8 mouse cellular contexts compared by ENCODE assay signal in the genomic region with DNA sequence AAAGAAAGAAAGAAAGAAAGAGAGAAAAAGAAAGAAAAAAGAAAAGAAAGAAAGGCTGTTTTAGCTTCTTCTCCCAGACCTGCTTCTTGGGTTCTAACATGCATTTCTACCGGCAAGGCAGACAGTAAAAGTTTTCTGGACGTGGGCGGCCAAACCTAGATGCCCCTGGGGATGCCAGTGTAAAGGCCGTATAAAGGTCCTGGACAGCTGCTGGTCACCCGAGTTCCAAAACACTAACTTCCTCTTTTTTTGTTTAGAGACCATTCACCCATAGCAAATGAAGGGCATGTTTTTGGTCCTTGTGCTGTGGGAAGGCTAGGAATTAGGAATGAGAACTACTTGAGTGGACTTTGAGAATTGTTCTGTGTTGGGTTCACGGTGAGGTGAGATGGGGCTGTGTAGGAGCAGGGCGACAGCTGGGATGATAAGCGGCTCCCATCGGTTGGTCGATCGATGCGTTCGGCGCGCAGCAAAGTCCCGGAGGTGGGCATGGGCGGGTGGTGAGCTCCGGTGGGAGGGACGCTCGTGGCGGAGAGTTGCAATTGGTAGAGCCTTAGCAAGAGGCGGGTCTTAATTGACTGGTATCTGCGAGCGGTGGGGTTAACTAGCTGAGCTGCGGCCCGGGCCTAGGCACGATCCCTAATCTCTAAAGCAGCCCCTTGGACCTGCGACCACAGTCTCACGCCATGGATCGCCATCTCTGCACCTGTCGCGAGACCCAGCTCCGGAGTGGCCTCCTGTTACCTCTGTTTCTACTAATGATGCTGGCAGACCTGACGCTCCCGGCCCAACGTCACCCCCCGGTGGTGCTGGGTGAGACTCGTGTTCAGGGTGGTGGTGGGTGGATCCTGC. TPM values are rescaled to one million over a fixed set of nuclear protein-coding genes. Genes with fewer than 3 reads are reported as not detected.
DNase-seq lines count a peak whose midpoint lies in the region; ATAC-seq and TF ChIP-seq lines count a peak whose summit lies in the region.

Gene Pla2g15, plus strand, starts transcription at position 599 of the 852 bp plus-strand sequence.

- WGBS in hindbrain, embryonic 10.5 days: 2% methylated on average over 38 of the region's 38 CpGs
- WGBS in lung, postnatal 0 days: under 1% methylated on average over 38 of the region's 38 CpGs

- H3K27ac ChIP-seq in hindbrain, embryonic 10.5 days: peak within 1 kb of the TSS; percentile 87
- H3K27ac ChIP-seq in lung, postnatal 0 days (ENCODE audit: low read length): peak within 1 kb of the TSS; percentile 43; the same call in 1 of the 2 replicates

- H3K4me3 ChIP-seq in hindbrain, embryonic 10.5 days: peak within 1 kb of the TSS; percentile 87
- peak within 1 kb of the TSS; percentile 73 for H3K4me3 ChIP-seq in lung, postnatal 0 days (ENCODE audit: low read depth, low read length)

- H3K4me1 ChIP-seq in hindbrain, embryonic 10.5 days (replicated peaks): peaks cover 22% of the 10 kb centered on the region
- peaks cover 5% of the 10 kb centered on the region; the same call in 1 of the 2 replicates for H3K4me1 ChIP-seq in lung, postnatal 0 days (ENCODE audit: insufficient read depth, low read depth, low read length)

- peaks cover 8% of the 10 kb centered on the region for H3K36me3 ChIP-seq in hindbrain, embryonic 10.5 days
- H3K36me3 ChIP-seq in lung, postnatal 0 days (ENCODE audit: insufficient read depth, low read length): 0 out of 2 replicates have a peak, but pooled peaks cover 2% of the 10 kb centered on the region

- peak within 1 kb of the TSS; percentile 58 for H3K9ac ChIP-seq in lung, postnatal 0 days (replicated peaks; ENCODE audit: low read depth)

- ATAC-seq in lung, postnatal 0 days: peak; percentile 94

- no peaks in the 10 kb centered on the region for H3K9me3 ChIP-seq in hindbrain, embryonic 10.5 days
- no peaks in the 10 kb centered on the region for H3K9me3 ChIP-seq in lung, postnatal 0 days (ENCODE audit: low read length)

- peak within 1 kb of the TSS; percentile 77 for H3K4me2 ChIP-seq in lung, postnatal 0 days (replicated peaks; ENCODE audit: low read depth, low read length)

- peak; percentile 94 for DNase-seq in NIH3T3 (ENCODE audit: low read depth)
- DNase-seq in cerebellum, adult 9-11 months: peak; percentile 90
- peak; percentile 91 to 96 for DNase-seq in frontal cortex, adult 2 months (ENCODE audit: extremely low spot score in 1 of 2, low spot score in 1 of 2)
- peak; percentile 94 for DNase-seq in hindbrain, embryonic 10.5 days (ENCODE audit: low spot score)
- DNase-seq in layer of hippocampus, postnatal 10 days (ENCODE audit: low spot score in 2 of 2): peak; percentile 90 to 93
- peak; percentile 95 for DNase-seq in lung, postnatal 0 days (ENCODE audit: low spot score)
- DNase-seq in ovary, postnatal 10 days (ENCODE audit: low spot score): peak; percentile 71
- DNase-seq in thymus, postnatal 0 days (ENCODE audit: low spot score): peak; percentile 95

- 0 out of 2 replicates have a peak, but pooled peaks have one; percentile 15 for TF ChIP-seq EP300 in lung, postnatal 0 days (IDR thresholded peaks at IDR 0.05)

- H3K27me3 ChIP-seq in hindbrain, embryonic 10.5 days (ENCODE audit: insufficient read depth, poor library complexity, severe bottlenecking): no peaks in the 10 kb centered on the region
- H3K27me3 ChIP-seq in lung, postnatal 0 days (replicated peaks; ENCODE audit: insufficient read depth, low read length): no peaks in the 10 kb centered on the region

- peak; percentile 14 for TF ChIP-seq CTCF in lung, postnatal 0 days (IDR thresholded peaks at IDR 0.05)

RNA-seq across cellular contexts. Expression of gene Pla2g15, which starts in this region (rescaled TPM):
- 17.6 and 17.7 TPM in 2 replicates for polyA plus RNA-seq in frontal cortex, adult 2 months (2012; rRNA removed)
- 15.0 and 16.1 TPM in 2 replicates for polyA plus RNA-seq in hindbrain, embryonic 10.5 days (2016; fragmentation: Nextera tagmentation; extraction: Ambion mirVana)
- 10 to 100 TPM; 18.7 to 20.1 TPM for total RNA-seq in layer of hippocampus, postnatal 10 days (2021)
- 10.6 and 10.8 TPM in 2 replicates for polyA plus RNA-seq in lung, postnatal 0 days (2015; fragmentation: Nextera tagmentation; extraction: Ambion mirVana)
- polyA plus RNA-seq in thymus, postnatal 0 days (2015; fragmentation: Nextera tagmentation; extraction: Ambion mirVana): 11.0 and 11.7 TPM in 2 replicates

Comparison
In these comparisons a context has a peak if more than half of its experiments do, and no peak if none do; other contexts are left out.
1. Peak in every context shown above with its lines: DNase-seq, ATAC-seq, H3K4me3 ChIP-seq and H3K27ac ChIP-seq.